Mouse (Mus musculus) brown adipose tissue, adult 24 weeks (tissue): ENCODE measurements around the gene Znrd1. TPM values are rescaled to one million over a fixed set of nuclear protein-coding genes. Genes with fewer than 3 reads are reported as not detected.

Experiments used
- H3K27ac ChIP-seq: fragments of 200-500 bp; replicated peaks from 2 replicates; pipeline ENCODE4 v1.5.1; 2012; ENCODE audit warnings: low read depth, mild to moderate bottlenecking, low read length
- H3K4me1 ChIP-seq: fragments of 200-500 bp; 2 replicates; pipeline ENCODE4 v1.6.1; 2012; ENCODE audit warnings: low read length, mixed read lengths; ENCODE audit not compliant: control insufficient read depth, insufficient read depth, insufficient read length
- H3K4me3 ChIP-seq: fragments of 200-500 bp; 2 replicates; pipeline ENCODE4 v1.5.1; 2012; ENCODE audit warnings: low read depth, mild to moderate bottlenecking, low read length, moderate library complexity; ENCODE audit not compliant: insufficient read depth
- polyA plus RNA-seq: library from polyadenylated mRNA; stranded (reverse); fragments of >200 nt; gene quantifications from 2 replicates; pipeline ENCODE4 v1.2.4, GENCODE M21; 2012; ENCODE audit not compliant: missing spikeins, insufficient read depth, insufficient read length

Gene Znrd1
- polyA plus RNA-seq, 1 experiment: 32.3 TPM

DNA sequence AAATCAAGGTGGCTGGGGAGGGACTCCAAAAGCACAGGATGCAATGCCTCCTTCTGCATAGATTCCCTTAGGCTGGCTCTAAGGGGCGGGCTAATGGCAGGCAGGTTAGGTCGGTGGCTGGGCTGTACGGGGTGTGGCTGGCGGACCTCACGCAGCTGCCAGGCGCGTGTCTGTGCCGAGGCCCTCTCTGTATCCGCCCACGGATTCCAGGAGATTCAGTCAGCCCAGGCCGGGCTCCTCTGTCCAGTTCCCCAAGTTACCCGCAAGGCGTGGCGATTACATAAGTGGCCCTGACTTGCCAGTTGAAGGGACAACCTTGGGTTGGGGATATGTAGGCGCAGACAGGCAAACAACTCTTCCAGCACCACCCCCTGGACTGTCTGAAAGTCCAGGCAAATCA lies 38.1 kb downstream of the Znrd1 start:
- no peak overlapping the region for H3K4me3 ChIP-seq
- no peaks in the 10 kb centered on the region for H3K4me1 ChIP-seq
- H3K27ac ChIP-seq: no peak overlapping the region

DNA sequence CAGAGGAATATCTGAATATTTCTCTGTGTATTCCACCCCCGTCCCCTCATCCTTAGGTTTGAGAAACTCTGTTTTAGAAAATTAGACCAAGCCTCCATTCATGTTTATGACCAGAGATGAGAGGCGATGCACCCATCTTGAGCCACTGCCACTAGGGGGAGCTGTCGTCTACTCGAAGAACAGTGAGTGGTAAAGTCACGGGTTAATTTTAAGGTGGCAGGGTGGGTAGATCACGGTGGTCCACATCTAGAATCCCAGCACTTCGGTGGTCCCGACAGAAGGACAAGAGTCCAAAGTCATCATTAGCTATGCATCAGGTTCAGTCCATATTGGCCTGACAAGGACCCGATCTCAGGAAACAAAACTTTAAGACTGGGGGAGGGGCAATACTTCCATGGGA lies 43.3 kb downstream of the Znrd1 start:
- Histone ChIP-seq H3K27ac (no peak overlapping the region), H3K4me1 (no peaks in the 10 kb centered on the region)

DNA sequence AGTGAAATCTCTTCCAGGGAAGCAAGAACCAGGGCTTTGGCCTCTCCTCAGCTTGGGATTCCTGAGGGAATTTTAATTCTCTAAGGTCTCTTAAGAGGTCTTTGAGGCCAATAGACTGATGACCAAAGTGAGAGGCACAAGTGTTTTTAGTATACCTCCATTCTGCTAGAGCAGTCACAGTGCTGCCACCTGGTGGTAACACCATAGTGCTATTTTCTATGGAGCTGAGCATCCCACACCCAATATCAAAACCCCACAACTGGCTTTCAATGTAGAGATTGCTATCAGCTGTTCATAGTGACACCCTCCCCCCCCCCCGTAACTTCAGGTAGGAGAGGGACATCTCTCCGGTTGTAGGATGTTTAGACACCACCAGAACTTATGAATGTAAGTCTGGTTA lies 44.3 kb downstream of the Znrd1 start:
- no peaks in the 10 kb centered on the region for H3K4me1 ChIP-seq
- no peak overlapping the region for H3K4me3 ChIP-seq
- no peak overlapping the region for H3K27ac ChIP-seq

More for the DNA sequence above, 43.3 kb downstream of the Znrd1 start:
- no peak overlapping the region for H3K4me3 ChIP-seq

DNA sequence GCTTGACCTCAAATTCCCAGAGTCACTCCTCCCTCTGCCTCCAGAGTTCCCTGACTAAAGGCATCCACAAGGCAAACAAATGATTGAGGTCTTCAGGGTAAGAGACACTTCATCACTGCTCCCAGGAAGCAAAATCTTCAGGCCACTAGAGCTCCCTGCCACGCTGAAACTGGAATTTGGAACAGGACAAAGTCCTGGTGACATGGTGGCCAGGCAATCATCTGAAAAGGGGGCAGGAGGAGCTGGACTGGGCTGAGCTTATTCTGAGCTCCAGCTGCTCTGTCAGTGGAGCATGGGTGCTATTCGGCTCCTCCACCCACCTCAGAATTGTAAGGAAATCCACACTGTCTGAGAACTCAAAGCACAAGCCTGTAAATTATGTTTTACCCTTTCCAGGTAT lies 46.3 kb downstream of the Znrd1 start:
- no peaks in the 10 kb centered on the region for H3K4me1 ChIP-seq
- H3K4me3 ChIP-seq: no peak overlapping the region
- H3K27ac ChIP-seq: no peak overlapping the region

DNA sequence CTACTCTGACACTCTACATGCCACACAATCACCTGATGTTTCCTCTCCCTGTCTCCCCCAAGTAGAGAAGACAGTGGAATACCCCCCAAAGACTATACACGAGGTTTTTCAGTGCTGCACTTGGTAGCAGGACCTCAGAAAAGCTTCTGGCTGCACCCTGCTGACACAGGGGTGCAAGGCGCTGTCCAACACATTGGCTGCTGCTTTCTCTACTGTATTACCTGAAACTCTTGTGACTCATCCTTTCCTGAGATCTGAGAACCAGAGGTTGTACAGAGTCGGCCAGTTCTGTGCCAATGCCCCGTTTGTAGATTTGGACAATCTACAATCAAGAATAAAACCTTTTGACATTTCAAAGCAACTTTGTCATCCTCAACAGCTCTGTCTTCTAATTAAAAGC lies 48.6 kb downstream of the Znrd1 start:
- Histone ChIP-seq H3K4me3 (no peak overlapping the region), H3K27ac (no peak overlapping the region)

DNA sequence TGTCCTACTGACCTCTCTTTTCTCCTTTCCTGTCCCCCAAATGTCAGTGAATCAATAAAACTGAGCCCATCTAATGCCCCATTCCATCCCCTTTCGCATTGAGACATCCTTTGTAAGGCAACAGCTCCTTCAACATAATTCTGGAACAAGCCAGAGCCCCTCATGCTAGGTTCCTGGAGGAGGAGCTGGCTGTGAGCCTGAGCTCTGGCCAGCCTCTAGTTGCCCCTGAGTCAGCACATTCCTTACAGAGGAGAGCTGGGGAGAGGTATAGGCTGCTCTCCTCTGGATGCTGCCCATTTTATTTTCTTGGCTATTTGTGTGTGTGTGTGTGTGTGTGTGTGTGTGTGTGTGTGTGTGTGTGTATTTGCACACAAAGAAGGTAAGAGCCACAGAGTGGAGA lies 50.1 kb downstream of the Znrd1 start:
- H3K4me1 ChIP-seq: no peaks in the 10 kb centered on the region
- no peak overlapping the region for H3K4me3 ChIP-seq
- no peak overlapping the region for H3K27ac ChIP-seq

More for the DNA sequence above, 48.6 kb downstream of the Znrd1 start:
- no peaks in the 10 kb centered on the region for H3K4me1 ChIP-seq

Other genes starting within 250 kb of the Znrd1 start
- gene H2-M10.5, start 185.6 kb downstream of the Znrd1 start, polyA plus RNA-seq: not detected in 2 replicates
- gene H2-M10.6, start 146.4 kb downstream of the Znrd1 start, polyA plus RNA-seq: not detected in 2 replicates
- gene Trim26, start 121.4 kb downstream of the Znrd1 start, polyA plus RNA-seq: 14.9 and 17.1 TPM in 2 replicates
- gene Trim15, start 91.3 kb downstream of the Znrd1 start, polyA plus RNA-seq: not detected in 2 replicates
- gene Trim10, start 89.0 kb downstream of the Znrd1 start, polyA plus RNA-seq: 0.67 TPM in 1 of 2 replicates, not detected in the other
- gene Trim40, start 68.4 kb downstream of the Znrd1 start, polyA plus RNA-seq: not detected in 2 replicates
- not detected in 2 replicates for gene Trim31, start 60.4 kb downstream of the Znrd1 start, polyA plus RNA-seq
- not detected in 2 replicates for gene Rnf39, start 15.6 kb downstream of the Znrd1 start, polyA plus RNA-seq
- gene Ppp1r11, start 6.8 kb downstream of the Znrd1 start, polyA plus RNA-seq: 55.7 and 69.7 TPM in 2 replicates
- gene Znrd1as, start within 50 bp of the Znrd1 start, polyA plus RNA-seq: 28.6 and 29.2 TPM in 2 replicates
- gene 2410137M14Rik, start 22.7 kb upstream of the Znrd1 start, polyA plus RNA-seq: not detected in 2 replicates
- 0.63 TPM in 1 of 2 replicates, not detected in the other for gene H2-M5, start 31.0 kb upstream of the Znrd1 start, polyA plus RNA-seq
- gene Zfp57, start 42.6 kb upstream of the Znrd1 start, polyA plus RNA-seq: not detected in 2 replicates
- not detected in 2 replicates for gene Mog, start 64.8 kb upstream of the Znrd1 start, polyA plus RNA-seq
- gene Gabbr1, start 87.4 kb upstream of the Znrd1 start, polyA plus RNA-seq: 3.8 and 4.5 TPM in 2 replicates
- not detected in 2 replicates for gene Olfr90, start 129.9 kb upstream of the Znrd1 start, polyA plus RNA-seq
- not detected in 2 replicates for gene Olfr91, start 139.7 kb upstream of the Znrd1 start, polyA plus RNA-seq
- not detected in 2 replicates for gene Olfr92, start 161.5 kb upstream of the Znrd1 start, polyA plus RNA-seq
- gene Olfr93, start 202.9 kb upstream of the Znrd1 start, polyA plus RNA-seq: not detected in 2 replicates
- gene Ubd, start 235.3 kb upstream of the Znrd1 start, polyA plus RNA-seq: 2.6 and 2.9 TPM in 2 replicates
- not detected in 2 replicates for gene Olfr94, start 242.4 kb upstream of the Znrd1 start, polyA plus RNA-seq